Mouse (Mus musculus) neural tube, embryonic 15.5 days (tissue): ENCODE measurements around the gene Ybx2. TPM values are rescaled to one million over a fixed set of nuclear protein-coding genes. Genes with fewer than 3 reads are reported as not detected.
"Not testable (repeated sequence)": the region's sequence is repeated elsewhere in the genome, so short reads cannot be mapped to it uniquely, and the experiment has no call there.

Source experiments
- ATAC-seq: fragments of 200-750 bp; cut with Nextera tagmentation; 2 replicates; pipeline ENCODE4 v1.8.0; 2017; ENCODE audit warnings: mild to moderate bottlenecking, moderate TSS enrichment, moderate library complexity; ENCODE audit not compliant: low FRiP score
- H3K27ac ChIP-seq: fragments of 300-500 bp; sonication (generic); replicated peaks from 2 replicates; pipeline ENCODE4 v1.5.1; 2015; ENCODE audit warnings: mild to moderate bottlenecking, inconsistent platforms
- H3K27me3 ChIP-seq: fragments of 300-500 bp; sonication (generic); replicated peaks from 2 replicates; pipeline ENCODE4 v1.6.1; 2015; ENCODE audit warnings: inconsistent platforms
- H3K36me3 ChIP-seq: fragments of 300-500 bp; sonication (generic); 2 replicates; pipeline ENCODE4 v1.6.1; 2015; ENCODE audit warnings: inconsistent platforms
- H3K4me1 ChIP-seq: fragments of 300-500 bp; sonication (generic); 2 replicates; pipeline ENCODE4 v1.6.1; 2015; ENCODE audit warnings: inconsistent platforms
- H3K4me2 ChIP-seq: fragments of 300-500 bp; sonication (generic); 2 replicates; pipeline ENCODE4 v1.6.1; 2015; ENCODE audit warnings: inconsistent platforms, mild to moderate bottlenecking, moderate library complexity
- H3K4me3 ChIP-seq: fragments of 300-500 bp; sonication (generic); replicated peaks from 2 replicates; pipeline ENCODE4 v1.5.1; 2015; ENCODE audit warnings: mild to moderate bottlenecking, inconsistent platforms
- H3K9ac ChIP-seq: fragments of 300-500 bp; sonication (generic); replicated peaks from 2 replicates; pipeline ENCODE4 v1.6.1; 2015; ENCODE audit warnings: mild to moderate bottlenecking, inconsistent platforms
- H3K9me3 ChIP-seq: fragments of 300-500 bp; sonication (generic); replicated peaks from 2 replicates; pipeline ENCODE4 v1.6.1; 2016; ENCODE audit warnings: inconsistent platforms
- WGBS: fragments of 180-500 bp; shearing (Covaris S2); methylation state at CpG from one replicate; pipeline ENCODE4 v1.1.7; 2015; ENCODE audit warnings: mixed read lengths; 5-methylcytosine and 5-hydroxymethylcytosine counted together
- polyA plus RNA-seq: library from polyadenylated mRNA; unstranded; fragments of >200 nt; fragmentation: Nextera tagmentation; extraction: Ambion mirVana; gene quantifications from 2 replicates; pipeline ENCODE4 v1.2.1, GENCODE M21; 2015

The Ybx2 gene
- polyA plus RNA-seq, 1 experiment from 2014 or later, result 6.3 TPM

GRCm38 (mm10) chr11:69916652-69917378, 18.8 kb upstream of the Ybx2 start:
- not testable (repeated sequence) for ATAC-seq, H3K9me3 ChIP-seq, H3K4me3 ChIP-seq, H3K27ac ChIP-seq, H3K27me3 ChIP-seq, H3K9ac ChIP-seq, H3K4me2 ChIP-seq
- H3K36me3 ChIP-seq, result peaks cover 61% of the 10 kb centered on the region
- peaks cover 59% of the 10 kb centered on the region for H3K4me1 ChIP-seq
- 68% methylated on average over 7 of the region's 7 CpGs for WGBS

GRCm38 (mm10) chr11:69917379-69917948, 18.1 kb upstream of the Ybx2 start:
- peaks cover 54% of the 10 kb centered on the region for H3K36me3 ChIP-seq

GRCm38 (mm10) chr11:69918118-69918517, 17.5 kb upstream of the Ybx2 start:
- H3K9ac ChIP-seq, result no peak overlapping the region
- H3K4me1 ChIP-seq, result peaks cover 64% of the 10 kb centered on the region
- peaks cover 48% of the 10 kb centered on the region for H3K36me3 ChIP-seq
- H3K4me3 ChIP-seq, result no peak overlapping the region
- H3K9me3 ChIP-seq, result no peaks in the 10 kb centered on the region
- no peak overlapping the region for H3K27ac ChIP-seq
- H3K4me2 ChIP-seq, result no peak overlapping the region
- H3K27me3 ChIP-seq, result no peaks in the 10 kb centered on the region
- no peak for ATAC-seq
- 83% methylated on average over 5 of the region's 5 CpGs for WGBS

More at GRCm38 (mm10) chr11:69917379-69917948, 18.1 kb upstream of the Ybx2 start:
- no peaks in the 10 kb centered on the region for H3K9me3 ChIP-seq
- no peak overlapping the region for H3K4me2 ChIP-seq
- H3K4me3 ChIP-seq, result no peak overlapping the region
- H3K27ac ChIP-seq, result no peak overlapping the region
- peaks cover 63% of the 10 kb centered on the region for H3K4me1 ChIP-seq
- H3K9ac ChIP-seq, result no peak overlapping the region
- H3K27me3 ChIP-seq, result no peaks in the 10 kb centered on the region
- no peak for ATAC-seq
- WGBS, result 92% methylated on average over 8 of the region's 8 CpGs

- H3K27ac ChIP-seq, result peak overlapping the region; percentile 95; the same call in 1 of the 2 replicates
- H3K36me3 ChIP-seq, result peaks cover 45% of the 10 kb centered on the region
- H3K27me3 ChIP-seq, result no peaks in the 10 kb centered on the region
- peak overlapping the region; percentile 87 for H3K4me3 ChIP-seq
- peak overlapping the region; percentile 95 for H3K4me2 ChIP-seq
- peak overlapping the region; percentile 92; the same call in 1 of the 2 replicates for H3K9ac ChIP-seq
- H3K9me3 ChIP-seq, result no peaks in the 10 kb centered on the region
- 84% methylated on average over 9 of the region's 9 CpGs for WGBS
- ATAC-seq, result no peak
- H3K4me1 ChIP-seq, result peaks cover 59% of the 10 kb centered on the region
Observed at GRCm38 (mm10) chr11:69919053-69919452, 16.5 kb upstream of the Ybx2 start.

GRCm38 (mm10) chr11:69919661-69920265, 15.8 kb upstream of the Ybx2 start:
- peaks cover 44% of the 10 kb centered on the region for H3K36me3 ChIP-seq
- ATAC-seq, result no peak
- 1% methylated on average over 17 of the region's 17 CpGs for WGBS

GRCm38 (mm10) chr11:69920266-69921031, 15.1 kb upstream of the Ybx2 start:
- H3K27me3 ChIP-seq, result no peaks in the 10 kb centered on the region
- no peaks in the 10 kb centered on the region for H3K9me3 ChIP-seq
- H3K27ac ChIP-seq, result peak overlapping the region; percentile 95
- under 1% methylated on average over 62 of the region's 65 CpGs for WGBS
- H3K4me3 ChIP-seq, result peak overlapping the region; percentile 87
- peak overlapping the region; percentile 95 for H3K4me2 ChIP-seq
- H3K4me1 ChIP-seq, result peaks cover 46% of the 10 kb centered on the region
- peaks cover 37% of the 10 kb centered on the region for H3K36me3 ChIP-seq
- peak overlapping the region; percentile 92 for H3K9ac ChIP-seq
- peak; percentile 13 for ATAC-seq

More at GRCm38 (mm10) chr11:69919661-69920265, 15.8 kb upstream of the Ybx2 start:
- Histone ChIP-seq H3K4me3 (peak overlapping the region; percentile 87), H3K4me1 (peaks cover 52% of the 10 kb centered on the region), H3K27me3 (no peaks in the 10 kb centered on the region), H3K9me3 (no peaks in the 10 kb centered on the region), H3K27ac (peak overlapping the region; percentile 95), H3K9ac (peak overlapping the region; percentile 92), H3K4me2 (peak overlapping the region; percentile 95)

GRCm38 (mm10) chr11:69921114-69922011, 14.2 kb upstream of the Ybx2 start, which contains the start of gene Eif5a:
Gene Eif5a (minus strand): TSS chr11:69921958.
- H3K9ac ChIP-seq, result peak within 1 kb of the TSS; percentile 92

GRCm38 (mm10) chr11:69922012-69922756, 13.4 kb upstream of the Ybx2 start:
- Histone ChIP-seq H3K9ac (peak overlapping the region; percentile 54), H3K27me3 (no peaks in the 10 kb centered on the region), H3K4me2 (peak overlapping the region; percentile 63), H3K4me1 (peaks cover 35% of the 10 kb centered on the region), H3K9me3 (no peaks in the 10 kb centered on the region), H3K27ac (peak overlapping the region; percentile 92), H3K4me3 (peak overlapping the region; percentile 87), H3K36me3 (peaks cover 20% of the 10 kb centered on the region)
- no peak for ATAC-seq
- WGBS, result 3% methylated on average over 12 of the region's 12 CpGs

More at GRCm38 (mm10) chr11:69921114-69922011, 14.2 kb upstream of the Ybx2 start, which contains the start of gene Eif5a:
- under 1% methylated on average over 78 of the region's 78 CpGs for WGBS
- peaks cover 36% of the 10 kb centered on the region for H3K4me1 ChIP-seq
- ATAC-seq, result peak; percentile 97
- H3K27ac ChIP-seq, result peak within 1 kb of the TSS; percentile 95
- H3K4me3 ChIP-seq, result peak within 1 kb of the TSS; percentile 87
- peaks cover 28% of the 10 kb centered on the region for H3K36me3 ChIP-seq
- no peaks in the 10 kb centered on the region for H3K9me3 ChIP-seq
- no peaks in the 10 kb centered on the region for H3K27me3 ChIP-seq
- H3K4me2 ChIP-seq, result peak within 1 kb of the TSS; percentile 95

- no peak for ATAC-seq
Observed at GRCm38 (mm10) chr11:69922796-69923195, 12.8 kb upstream of the Ybx2 start.

GRCm38 (mm10) chr11:69927501-69927900, 8.1 kb upstream of the Ybx2 start:
- no peaks in the 10 kb centered on the region for H3K27me3 ChIP-seq
- no peak overlapping the region for H3K4me3 ChIP-seq
- H3K9ac ChIP-seq, result no peak overlapping the region
- whole genome bisulfite sequencing, result 96% methylated on average over 2 of the region's 2 CpGs
- H3K36me3 ChIP-seq, result no peaks in the 10 kb centered on the region
- H3K4me2 ChIP-seq, result no peak overlapping the region
- H3K9me3 ChIP-seq, result no peaks in the 10 kb centered on the region
- no peak overlapping the region for H3K27ac ChIP-seq
- no peak for ATAC-seq
- peaks cover 5% of the 10 kb centered on the region for H3K4me1 ChIP-seq

More at GRCm38 (mm10) chr11:69922796-69923195, 12.8 kb upstream of the Ybx2 start:
- H3K4me2 ChIP-seq, result peak overlapping the region; percentile 63; the same call in 1 of the 2 replicates
- no peaks in the 10 kb centered on the region for H3K9me3 ChIP-seq
- H3K4me1 ChIP-seq, result peaks cover 33% of the 10 kb centered on the region
- no peak overlapping the region for H3K9ac ChIP-seq
- H3K36me3 ChIP-seq, result peaks cover 14% of the 10 kb centered on the region
- no peaks in the 10 kb centered on the region for H3K27me3 ChIP-seq
- H3K27ac ChIP-seq, result peak overlapping the region; percentile 51
- 64% methylated on average over 3 of the region's 3 CpGs for WGBS
- peak overlapping the region; percentile 87; the same call in 1 of the 2 replicates for H3K4me3 ChIP-seq
